Mouse (Mus musculus) large intestine, adult 2 months (tissue): ENCODE results near the gene Cfap126. TPM values are rescaled to one million over a fixed set of nuclear protein-coding genes. Genes with fewer than 3 reads are reported as not detected.
"Not testable (repeated sequence)": the region's sequence is repeated elsewhere in the genome, so short reads cannot be mapped to it uniquely, and the experiment has no call there.

Experiments used
- DNase-seq: peaks from one replicate; pipeline ENCODE4 v3.0.0-alpha.2; 2012; ENCODE audit warnings: low read depth, low spot score
- WGBS: fragments of 180-500 bp; shearing (Covaris S2); methylation state at CpG from one replicate; pipeline ENCODE4 v1.1.7; 2018; 5-methylcytosine and 5-hydroxymethylcytosine counted together
- polyA plus RNA-seq: library from polyadenylated mRNA; depleted of rRNA; stranded (reverse); fragments of >200 nt; gene quantifications from 2 replicates; pipeline ENCODE4 v1.2.3, GENCODE M21; 2012

Gene Cfap126
- polyA plus RNA-seq, 1 experiment = 2.0 TPM

- 84% methylated on average over 5 of the region's 5 CpGs for WGBS
- no peak for DNase-seq
Measured at GRCm38 (mm10) chr1:171118996-171119395, 5.3 kb downstream of the Cfap126 start.

- no peak for DNase-seq
- 84% methylated on average over 14 of the region's 14 CpGs for WGBS
Measured at GRCm38 (mm10) chr1:171119405-171119804, 5.7 kb downstream of the Cfap126 start.

GRCm38 (mm10) chr1:171120893-171121292 is 7.2 kb downstream of the Cfap126 start:
- WGBS = 71% methylated on average over 3 of the region's 3 CpGs
- DNase-seq = no peak

GRCm38 (mm10) chr1:171121839-171122238 is 8.1 kb downstream of the Cfap126 start:
- WGBS = 58% methylated on average over 5 of the region's 5 CpGs
- DNase-seq = no peak

- DNase-seq = peak; percentile 57
- 6% methylated on average over 7 of the region's 7 CpGs for WGBS
Measured at GRCm38 (mm10) chr1:171122932-171123331, 9.2 kb downstream of the Cfap126 start.

GRCm38 (mm10) chr1:171124398-171124797 is 10.7 kb downstream of the Cfap126 start:
- no peak for DNase-seq
- WGBS = 69% methylated on average over 5 of the region's 5 CpGs

- DNase-seq = no peak
- WGBS = 71% methylated on average over 7 of the region's 7 CpGs
Measured at GRCm38 (mm10) chr1:171129251-171129650, 15.5 kb downstream of the Cfap126 start.

- DNase-seq = no peak
- WGBS = 51% methylated on average over 1 of the region's 1 CpGs
Measured at GRCm38 (mm10) chr1:171130971-171131370, 17.3 kb downstream of the Cfap126 start.

- 100% methylated on average over 2 of the region's 2 CpGs for WGBS
Measured at GRCm38 (mm10) chr1:171135600-171135999, 21.9 kb downstream of the Cfap126 start.

GRCm38 (mm10) chr1:171137486-171138155 is 23.9 kb downstream of the Cfap126 start:
- DNase-seq = not testable (repeated sequence)
- 90% methylated on average over 8 of the region's 8 CpGs for WGBS

More at GRCm38 (mm10) chr1:171135600-171135999, 21.9 kb downstream of the Cfap126 start:
- no peak for DNase-seq

- DNase-seq = not testable (repeated sequence)
Measured at GRCm38 (mm10) chr1:171142981-171143380, 29.3 kb downstream of the Cfap126 start.

GRCm38 (mm10) chr1:171149974-171150760 is 36.4 kb downstream of the Cfap126 start, which contains the start of the genes Sdhc and Mpz:
Gene Sdhc, minus strand, starts transcription at chr1:171150603.
Gene Mpz, plus strand, starts transcription at chr1:171150711.
- peak; percentile 87 for DNase-seq
- 1% methylated on average over 34 of the region's 34 CpGs for WGBS

More at GRCm38 (mm10) chr1:171142981-171143380, 29.3 kb downstream of the Cfap126 start:
- WGBS = 56% methylated on average over 11 of the region's 11 CpGs

GRCm38 (mm10) chr1:171150838-171151391 is 37.2 kb downstream of the Cfap126 start:
- DNase-seq = no peak

GRCm38 (mm10) chr1:171151966-171152365 is 38.2 kb downstream of the Cfap126 start:
- 74% methylated on average over 4 of the region's 4 CpGs for WGBS
- no peak for DNase-seq

More at GRCm38 (mm10) chr1:171150838-171151391, 37.2 kb downstream of the Cfap126 start:
- WGBS = 6% methylated on average over 18 of the region's 18 CpGs

- WGBS = 49% methylated on average over 3 of the region's 3 CpGs
- no peak for DNase-seq
Measured at GRCm38 (mm10) chr1:171156644-171157043, 42.9 kb downstream of the Cfap126 start.

- DNase-seq = no peak
Measured at GRCm38 (mm10) chr1:171157965-171158364, 44.2 kb downstream of the Cfap126 start.

- 11% methylated on average over 15 of the region's 15 CpGs for WGBS
- no peak for DNase-seq
Measured at GRCm38 (mm10) chr1:171159485-171159975, 45.8 kb downstream of the Cfap126 start.

- DNase-seq = no peak
- WGBS = 62% methylated on average over 3 of the region's 3 CpGs
Measured at GRCm38 (mm10) chr1:171162526-171162925, 48.8 kb downstream of the Cfap126 start.

GRCm38 (mm10) chr1:171164258-171164657 is 50.5 kb downstream of the Cfap126 start:
- WGBS = 40% methylated on average over 3 of the region's 3 CpGs
- no peak for DNase-seq
